Mouse (Mus musculus) liver (tissue): ENCODE measurements at regions not wholly inside any gene's neighbourhood (a gene's known extent, or its start where the extent isn't known, plus 50 kb on each side); places are given as distances from the start of the nearest gene placed in this dataset.
"Not testable (repeated sequence)": the region's sequence is repeated elsewhere in the genome, so short reads cannot be mapped to it uniquely, and the experiment has no call there.

Experiments used
- DNase-seq: peaks from one replicate; pipeline ENCODE4 v3.0.0-alpha.2; 2020; ENCODE audit warnings: mixed read lengths

DNA sequence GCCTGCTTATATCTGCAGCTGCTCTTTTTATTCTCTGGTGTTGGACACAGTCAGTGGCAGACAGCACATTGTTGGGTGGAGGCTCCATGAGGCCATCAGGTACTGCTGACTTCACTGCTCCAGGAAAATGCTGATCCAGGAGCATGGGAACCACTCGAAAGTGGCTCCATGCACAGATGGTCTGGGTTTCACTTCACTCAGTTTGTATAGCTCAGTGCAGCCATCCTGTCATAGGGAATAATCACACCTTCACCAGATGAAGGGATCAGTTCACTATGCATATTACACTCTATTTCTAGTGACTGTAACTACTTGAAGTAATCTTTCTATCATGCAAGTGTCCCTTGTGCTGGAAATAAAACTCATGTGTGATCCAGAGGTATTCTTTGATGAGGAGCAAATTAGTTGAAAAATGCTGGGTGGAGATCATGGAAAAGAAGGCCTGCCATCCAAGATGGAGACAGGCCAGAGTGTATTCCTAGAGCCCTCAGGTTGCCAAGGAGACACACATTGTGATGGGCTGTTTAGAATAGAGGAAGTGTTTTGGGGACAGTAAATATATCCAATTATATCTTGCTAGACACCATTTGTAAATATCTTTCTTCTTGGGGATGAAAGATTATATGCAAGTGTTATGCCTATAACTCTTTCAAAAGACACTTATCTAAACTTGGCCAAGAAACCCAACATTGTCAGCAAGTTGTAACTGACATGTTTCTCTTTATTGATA, 103.7 kb upstream of the Arhgap42 start:
- DNase-seq: no peak

- DNase-seq: no peak
These were observed 79.7 kb upstream of the Arhgap42 start for GRCm38 (mm10) chr9:9318624-9319023.

GRCm38 (mm10) chr9:9316021-9316420, 77.1 kb upstream of the Arhgap42 start:
- no peak for DNase-seq

GRCm38 (mm10) chr9:9312274-9312673, 73.4 kb upstream of the Arhgap42 start:
- DNase-seq: no peak

DNA sequence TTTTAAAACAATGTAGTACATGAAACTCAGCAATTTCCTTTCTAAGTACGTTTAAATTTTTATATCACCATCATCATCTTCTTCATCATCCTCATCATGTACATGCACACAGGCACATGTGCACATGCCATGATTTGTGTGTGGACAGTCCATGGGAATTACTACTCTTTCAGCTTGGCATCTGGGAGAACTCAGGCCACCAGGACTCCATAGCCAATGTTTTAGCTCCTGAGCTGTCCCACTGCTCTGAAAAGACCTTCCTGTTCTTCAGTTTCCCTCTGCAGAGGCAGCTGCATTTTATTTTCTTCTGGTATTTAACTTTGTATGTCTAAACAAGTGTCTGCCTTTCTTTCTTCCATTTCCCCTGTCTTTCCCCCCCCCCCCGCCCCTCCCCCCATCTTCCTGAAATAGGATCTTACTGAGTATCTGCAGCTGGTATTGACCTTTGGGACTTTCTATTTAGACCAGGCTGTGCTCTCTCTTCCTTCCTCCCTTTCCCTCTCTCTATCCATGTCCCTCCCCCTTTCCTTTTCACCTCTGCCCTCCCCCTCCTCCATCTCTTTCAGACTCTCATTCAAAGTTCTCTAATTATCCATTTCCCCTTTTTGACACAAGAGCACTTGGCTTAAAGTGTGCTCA, 72.8 kb upstream of the Arhgap42 start:
- DNase-seq: no peak

DNA sequence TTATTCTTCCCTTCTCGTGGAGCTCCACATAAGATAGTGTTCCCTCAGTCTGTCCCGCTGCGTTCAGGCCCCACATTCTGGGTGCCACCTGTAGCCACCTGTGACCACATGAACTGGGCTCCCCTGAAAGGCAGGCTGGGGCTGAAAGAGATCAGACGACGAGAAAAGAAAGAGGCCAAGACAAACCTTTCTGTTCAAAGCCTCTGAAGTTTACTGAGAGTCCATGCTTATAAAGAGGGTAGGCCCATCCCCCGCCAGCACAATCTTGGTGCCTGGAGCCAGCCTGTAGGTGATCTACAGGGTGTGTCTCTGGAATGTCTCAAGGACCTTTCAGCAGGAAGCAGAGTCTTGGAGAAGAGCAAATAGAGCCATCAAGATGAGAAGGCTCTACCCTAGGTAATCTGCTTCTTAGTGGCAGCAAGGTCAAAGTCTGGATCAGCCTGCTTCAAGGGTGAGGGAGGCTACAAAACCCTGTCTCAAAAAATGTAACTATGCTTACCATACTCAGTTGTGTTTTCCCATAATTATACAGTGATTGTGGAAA, 72.2 kb upstream of the Arhgap42 start:
- DNase-seq: not testable (repeated sequence)

DNA sequence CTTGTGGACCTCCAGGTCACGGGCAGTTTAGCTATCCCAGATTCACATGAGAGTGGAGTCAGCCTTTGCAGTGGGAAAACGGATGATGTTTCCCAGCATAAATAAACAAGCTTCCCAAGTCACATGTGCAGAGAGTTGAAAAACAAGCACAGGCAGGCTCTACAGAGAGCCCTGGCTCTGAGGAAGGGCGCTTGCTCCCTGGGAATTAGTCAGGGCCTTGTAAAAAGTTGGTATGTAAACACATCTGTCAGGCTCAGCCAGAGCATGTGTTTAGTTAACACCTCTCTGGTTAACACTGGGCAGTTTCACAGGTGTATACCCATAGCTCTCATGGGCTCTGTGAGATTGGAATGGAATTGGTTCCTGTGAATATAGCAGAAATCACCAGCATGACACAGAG, 51.9 kb upstream of the Arhgap42 start:
- DNase-seq: no peak

GRCm38 (mm10) chr9:9289570-9289969, 50.7 kb upstream of the Arhgap42 start:
- DNase-seq: no peak
